Mouse (Mus musculus): Measurements from ENCODE around the gene Sat2. TPM values are rescaled to one million over a fixed set of nuclear protein-coding genes. Genes with fewer than 3 reads are reported as not detected.

The Sat2 gene
- 8.6 and 10.9 TPM in 2 replicates for total RNA-seq (2014; rRNA removed)
- polyA plus RNA-seq (2015; fragmentation: Nextera tagmentation; extraction: Ambion mirVana): 35.4 and 41.4 TPM in 2 replicates

GRCm38 (mm10) chr11:69621571-69622268, at the start of gene Sat2:
Sat2 (plus strand) TSS chr11:69622024.
- Histone ChIP-seq H3K9me3 (ENCODE audit: low read length) (no peaks in the 10 kb centered on the region), H3K27me3 (ENCODE audit: insufficient read depth, low read length) (no peaks in the 10 kb centered on the region), H3K27ac (peak within 1 kb of the TSS; percentile 89), H3K4me2 (ENCODE audit: low read depth, low read length) (peak within 1 kb of the TSS; percentile 89), H3K36me3 (ENCODE audit: insufficient read depth, low read length) (no peaks in the 10 kb centered on the region), H3K4me1 (ENCODE audit: insufficient read depth, low read length) (peaks cover 5% of the 10 kb centered on the region; the same call in 1 of the 2 replicates), H3K4me3 (ENCODE audit: low read length) (peak within 1 kb of the TSS; percentile 57), H3K9ac (replicated peaks; ENCODE audit: low read length) (peak within 1 kb of the TSS; percentile 89)
- WGBS: under 1% methylated on average over 20 of the region's 20 CpGs
- no peak for TF ChIP-seq CTCF (IDR thresholded peaks at IDR 0.05; ENCODE audit: low read depth)
- ATAC-seq (peak; percentile 93), DNase-seq (ENCODE audit: low spot score) (peak; percentile 92)

- Histone ChIP-seq H3K27ac (no peak overlapping the region), H3K9me3 (ENCODE audit: low read length) (no peaks in the 10 kb centered on the region), H3K9ac (replicated peaks; ENCODE audit: low read length) (no peak overlapping the region), H3K4me1 (ENCODE audit: insufficient read depth, low read length) (peaks cover 10% of the 10 kb centered on the region), H3K4me3 (ENCODE audit: low read length) (no peak overlapping the region), H3K4me2 (ENCODE audit: low read depth, low read length) (no peak overlapping the region), H3K36me3 (ENCODE audit: insufficient read depth, low read length) (0 out of 2 replicates have a peak, but pooled peaks cover 12% of the 10 kb centered on the region), H3K27me3 (ENCODE audit: insufficient read depth, low read length) (no peaks in the 10 kb centered on the region)
- peak; percentile 55 for DNase-seq (ENCODE audit: low spot score)
- TF ChIP-seq CTCF (IDR thresholded peaks at IDR 0.05; ENCODE audit: low read depth): peak; percentile 69
- ATAC-seq: no peak
- 55% methylated on average over 3 of the region's 3 CpGs for WGBS
Observed at GRCm38 (mm10) chr11:69575220-69575619, 46.6 kb upstream of the Sat2 start.

GRCm38 (mm10) chr11:69576307-69576706, 45.5 kb upstream of the Sat2 start:
- no peak for ATAC-seq
- WGBS: 75% methylated on average over 5 of the region's 5 CpGs
- no peak for TF ChIP-seq CTCF (IDR thresholded peaks at IDR 0.05; ENCODE audit: low read depth)
- Histone ChIP-seq H3K4me2 (ENCODE audit: low read depth, low read length) (no peak overlapping the region), H3K4me1 (ENCODE audit: insufficient read depth, low read length) (peaks cover 10% of the 10 kb centered on the region), H3K27ac (no peak overlapping the region), H3K4me3 (ENCODE audit: low read length) (no peak overlapping the region), H3K36me3 (ENCODE audit: insufficient read depth, low read length) (0 out of 2 replicates have a peak, but pooled peaks cover 7% of the 10 kb centered on the region), H3K9ac (replicated peaks; ENCODE audit: low read length) (no peak overlapping the region), H3K27me3 (ENCODE audit: insufficient read depth, low read length) (no peaks in the 10 kb centered on the region), H3K9me3 (ENCODE audit: low read length) (no peaks in the 10 kb centered on the region)
- no peak for DNase-seq (ENCODE audit: low spot score)

- H3K9me3 ChIP-seq (ENCODE audit: low read length): no peaks in the 10 kb centered on the region
- DNase-seq (ENCODE audit: low spot score): no peak
- peak overlapping the region; percentile 90 for H3K4me2 ChIP-seq (ENCODE audit: low read depth, low read length)
- WGBS: 16% methylated on average over 15 of the region's 15 CpGs
- peak overlapping the region; percentile 66; the same call in 1 of the 2 replicates for H3K27ac ChIP-seq
- H3K9ac ChIP-seq (replicated peaks; ENCODE audit: low read length): peak overlapping the region; percentile 68
- peaks cover 10% of the 10 kb centered on the region for H3K4me1 ChIP-seq (ENCODE audit: insufficient read depth, low read length)
- ATAC-seq: no peak
- H3K4me3 ChIP-seq (ENCODE audit: low read length): peak overlapping the region; percentile 80
- no peaks in the 10 kb centered on the region for H3K27me3 ChIP-seq (ENCODE audit: insufficient read depth, low read length)
- no peaks in the 10 kb centered on the region for H3K36me3 ChIP-seq (ENCODE audit: insufficient read depth, low read length)
- TF ChIP-seq CTCF (IDR thresholded peaks at IDR 0.05; ENCODE audit: low read depth): no peak
Observed at GRCm38 (mm10) chr11:69578301-69578700, 43.5 kb upstream of the Sat2 start.

GRCm38 (mm10) chr11:69579128-69580017, 42.5 kb upstream of the Sat2 start:
- peak overlapping the region; percentile 76 for H3K9ac ChIP-seq (replicated peaks; ENCODE audit: low read length)
- ATAC-seq (peak; percentile 93), DNase-seq (ENCODE audit: low spot score) (peak; percentile 98)
- 2% methylated on average over 39 of the region's 39 CpGs for WGBS
- H3K27me3 ChIP-seq (ENCODE audit: insufficient read depth, low read length): no peaks in the 10 kb centered on the region
- no peaks in the 10 kb centered on the region for H3K36me3 ChIP-seq (ENCODE audit: insufficient read depth, low read length)
- no peaks in the 10 kb centered on the region for H3K9me3 ChIP-seq (ENCODE audit: low read length)
- peak overlapping the region; percentile 90 for H3K4me2 ChIP-seq (ENCODE audit: low read depth, low read length)
- H3K4me1 ChIP-seq (ENCODE audit: insufficient read depth, low read length): peaks cover 10% of the 10 kb centered on the region
- H3K27ac ChIP-seq: peak overlapping the region; percentile 96
- TF ChIP-seq CTCF (IDR thresholded peaks at IDR 0.05; ENCODE audit: low read depth): peak; percentile 100
- peak overlapping the region; percentile 80 for H3K4me3 ChIP-seq (ENCODE audit: low read length)

- no peak for TF ChIP-seq CTCF (IDR thresholded peaks at IDR 0.05; ENCODE audit: low read depth)
- peaks cover 10% of the 10 kb centered on the region for H3K4me1 ChIP-seq (ENCODE audit: insufficient read depth, low read length)
- H3K36me3 ChIP-seq (ENCODE audit: insufficient read depth, low read length): no peaks in the 10 kb centered on the region
- H3K27me3 ChIP-seq (ENCODE audit: insufficient read depth, low read length): no peaks in the 10 kb centered on the region
- peak within 1 kb of the TSS; percentile 80 for H3K4me3 ChIP-seq (ENCODE audit: low read length)
- peak; percentile 97 for DNase-seq (ENCODE audit: low spot score)
- peak within 1 kb of the TSS; percentile 96 for H3K27ac ChIP-seq
- WGBS: under 1% methylated on average over 13 of the region's 13 CpGs
- no peaks in the 10 kb centered on the region for H3K9me3 ChIP-seq (ENCODE audit: low read length)
- peak within 1 kb of the TSS; percentile 90 for H3K4me2 ChIP-seq (ENCODE audit: low read depth, low read length)
- peak; percentile 73 for ATAC-seq
- peak within 1 kb of the TSS; percentile 76 for H3K9ac ChIP-seq (replicated peaks; ENCODE audit: low read length)
Observed at GRCm38 (mm10) chr11:69580091-69580514, 41.7 kb upstream of the Sat2 start, which contains the start of the genes Wrap53 and Trp53. Wrap53 (minus strand) TSS chr11:69580255. Trp53 (plus strand) TSS chr11:69580359.

Data from hindbrain, postnatal 0 days (tissue).